Mouse (Mus musculus) spleen, adult 2 months (tissue): ENCODE measurements around the gene Itpr1.

Experiments used
- CTCF ChIP-seq: fragments of 200-500 bp; IDR thresholded peaks from 2 replicates; pipeline ENCODE4 v1.5.1; 2011; ENCODE audit warnings: mild to moderate bottlenecking, inconsistent platforms; ENCODE audit not compliant: insufficient read depth, insufficient read length, insufficient replicate concordance; ENCODE audit errors: extremely low read depth
- POLR2A ChIP-seq: fragments of 200-500 bp; IDR thresholded peaks from 2 replicates; pipeline ENCODE4 v1.6.1; 2011; ENCODE audit warnings: low read depth, low read length, inconsistent platforms

GRCm38 (mm10) chr6:108466061-108466531 lies 253.2 kb downstream of the Itpr1 start:
- TF ChIP-seq CTCF (no peak), POLR2A (no peak)
